Mouse (Mus musculus): ENCODE data around the gene Rnf157.
A peak's percentile ranks its signal among the peaks of the same experiment; 100 is the strongest.
"Not testable (repeated sequence)": the region's sequence is repeated elsewhere in the genome, so short reads cannot be mapped to it uniquely, and the experiment has no call there.

The Rnf157 gene

GRCm38 (mm10) chr11:116418194-116418840 lies 5.5 kb upstream of the Rnf157 start:
- DNase-seq (ENCODE audit: low read depth, low spot score): no peak

DNA sequence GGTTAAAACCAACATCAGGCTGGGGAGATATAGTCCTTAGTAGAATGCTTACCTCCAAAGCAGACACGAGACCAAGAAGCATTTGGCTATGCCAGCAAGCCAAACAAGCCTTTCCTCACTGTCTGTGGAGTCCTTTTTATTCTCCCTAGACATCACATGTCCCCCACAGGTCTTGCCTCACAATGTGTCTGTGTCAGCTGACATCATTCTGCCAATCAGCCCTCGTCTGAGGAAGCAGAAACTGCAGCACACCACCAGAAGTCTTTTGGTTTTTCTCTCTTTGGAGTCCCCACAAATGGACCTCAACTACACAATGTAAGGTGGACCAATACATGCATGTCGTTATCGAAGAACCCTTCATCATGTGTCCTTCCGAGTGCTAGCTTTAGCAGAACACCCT lies 4.2 kb upstream of the Rnf157 start:
- DNase-seq (ENCODE audit: low read depth, low spot score): no peak

DNA sequence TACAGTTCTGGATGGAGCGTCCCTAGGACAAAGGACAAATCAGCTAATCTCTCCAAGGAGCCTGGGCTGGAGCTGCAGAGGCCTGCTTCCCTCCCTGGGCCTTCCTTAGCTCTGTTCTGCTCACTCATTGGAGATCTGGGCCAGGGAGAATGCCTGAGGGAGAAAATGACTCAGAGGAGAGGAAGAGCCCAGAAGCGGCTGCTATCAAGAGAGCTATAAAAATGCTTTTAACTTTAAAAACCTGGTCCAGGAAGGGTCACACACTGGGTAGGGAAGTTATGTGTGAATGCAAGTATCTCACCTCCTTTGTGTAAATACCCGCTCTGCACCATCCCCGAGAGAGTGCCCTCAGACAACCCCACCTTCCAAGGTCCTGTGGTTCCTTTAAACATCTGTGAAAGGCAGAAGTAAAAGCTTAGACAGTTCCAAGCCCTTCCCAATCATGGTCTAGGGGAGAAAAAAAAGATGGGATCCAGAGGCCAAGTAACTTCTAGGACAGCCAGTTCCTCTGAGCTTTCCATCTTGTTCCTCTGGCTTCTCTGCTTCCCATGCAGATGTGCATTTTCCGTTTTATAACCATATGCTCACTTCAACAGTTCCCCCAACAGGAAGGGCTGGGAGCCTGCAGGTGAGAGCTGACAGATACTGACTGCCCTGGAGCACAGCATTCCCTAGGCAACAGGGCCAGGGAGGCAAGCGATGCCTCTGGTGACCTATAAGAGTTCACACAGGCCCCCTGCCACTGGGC lies 3.5 kb upstream of the Rnf157 start:
- no peak for DNase-seq (ENCODE audit: low read depth, low spot score)

- DNase-seq (ENCODE audit: low read depth, low spot score): no peak
These were observed 795 bp upstream of the Rnf157 start for GRCm38 (mm10) chr11:116413631-116414022.

- no peak for DNase-seq (ENCODE audit: low read depth, low spot score)
These were observed 604 bp downstream of the Rnf157 start for GRCm38 (mm10) chr11:116412028-116412827.

GRCm38 (mm10) chr11:116411582-116411981 lies 1.2 kb downstream of the Rnf157 start:
- DNase-seq (ENCODE audit: low read depth, low spot score): no peak

- not testable (repeated sequence) for DNase-seq (ENCODE audit: low read depth, low spot score)
These were observed 2.4 kb downstream of the Rnf157 start for GRCm38 (mm10) chr11:116410415-116410814.

DNA sequence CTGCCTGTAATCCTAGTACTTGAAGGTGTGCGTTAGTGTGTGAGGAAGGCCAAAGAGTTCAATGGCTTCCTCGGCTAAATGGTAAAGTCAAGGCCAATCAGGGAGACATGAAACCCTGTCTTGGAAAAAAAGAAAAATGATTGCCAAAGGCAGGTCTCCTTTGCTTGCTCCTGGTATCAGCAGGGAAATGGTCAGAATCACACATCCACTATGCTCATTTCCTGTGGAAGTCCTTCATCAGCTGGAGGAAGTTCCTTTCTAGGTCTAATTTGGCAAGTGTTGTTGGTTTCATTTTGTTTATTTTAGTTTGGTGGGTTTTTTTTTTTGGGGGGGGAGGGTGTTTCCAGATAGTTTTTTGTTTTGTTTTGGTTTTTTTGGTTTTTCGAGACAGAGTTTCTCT lies 3.8 kb downstream of the Rnf157 start:
- no peak for DNase-seq (ENCODE audit: low read depth, low spot score)

DNA sequence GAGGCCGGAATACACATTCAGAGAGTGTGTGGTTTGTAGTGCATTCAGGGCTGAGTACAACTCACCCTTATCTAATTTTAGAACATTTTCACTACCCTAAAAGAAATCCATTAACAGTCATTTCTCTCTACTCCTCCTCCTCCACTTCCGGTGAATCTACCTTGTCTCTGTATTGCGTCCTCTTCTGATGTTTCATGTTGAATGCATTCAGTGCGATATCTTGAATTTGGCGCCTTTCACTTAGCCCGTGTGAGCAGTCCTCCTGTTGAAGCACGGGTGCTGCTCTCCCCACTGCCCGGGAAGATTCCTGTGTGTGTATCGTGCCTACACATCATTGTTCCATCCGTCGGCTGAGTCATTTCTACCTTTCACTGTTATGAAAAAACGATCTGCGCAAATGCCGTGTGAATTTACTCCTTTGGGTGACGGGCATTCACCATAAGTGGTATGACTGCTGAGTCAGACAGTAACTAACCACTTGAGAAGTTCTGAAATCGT lies 6.6 kb downstream of the Rnf157 start:
- no peak for DNase-seq (ENCODE audit: low read depth, low spot score)

DNA sequence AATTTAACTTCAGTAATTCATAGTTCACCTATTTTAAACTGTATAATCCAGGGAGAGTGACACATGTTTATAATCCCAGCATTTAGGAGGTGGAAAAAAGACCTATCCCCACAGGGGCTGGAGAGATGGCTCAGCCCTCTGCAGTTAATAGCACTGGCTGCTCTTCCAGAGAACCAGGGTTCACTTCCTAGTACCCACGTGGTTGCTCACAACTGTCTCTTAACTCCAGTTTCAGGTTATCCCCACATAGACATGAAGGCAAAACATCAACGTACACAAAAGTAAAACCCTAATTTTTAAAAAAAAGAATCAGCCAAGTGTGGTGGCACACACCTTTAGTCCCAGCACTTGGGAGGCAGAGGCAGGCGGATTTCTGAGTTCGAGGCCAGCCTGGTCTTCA lies 7.2 kb downstream of the Rnf157 start:
- no peak for DNase-seq (ENCODE audit: low read depth, low spot score)

DNA sequence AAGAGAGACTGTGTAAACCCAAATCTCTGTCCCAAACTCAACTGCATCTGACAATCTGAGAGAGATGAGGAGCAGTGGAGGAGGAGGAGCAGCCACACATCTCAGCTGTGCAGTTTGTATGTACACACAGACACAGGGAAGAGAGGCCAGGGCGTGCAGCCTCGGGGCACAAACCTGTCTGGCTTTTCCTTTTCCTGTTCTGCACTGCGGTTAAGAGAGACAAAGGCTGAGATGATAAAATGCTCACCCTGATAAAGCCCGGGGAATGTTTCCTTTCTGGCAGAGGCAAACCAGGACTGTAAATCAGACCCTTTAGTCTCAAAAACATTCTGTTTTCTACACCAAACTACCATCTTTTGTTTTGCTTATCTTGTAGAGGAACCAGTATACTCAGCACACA lies 12.3 kb downstream of the Rnf157 start:
- DNase-seq (ENCODE audit: low read depth, low spot score): no peak

- DNase-seq (ENCODE audit: low read depth, low spot score): no peak
These were observed 14.5 kb downstream of the Rnf157 start for GRCm38 (mm10) chr11:116398348-116398677.

GRCm38 (mm10) chr11:116397517-116398347 lies 15.1 kb downstream of the Rnf157 start:
- DNase-seq (ENCODE audit: low read depth, low spot score): no peak

GRCm38 (mm10) chr11:116396934-116397330 lies 15.9 kb downstream of the Rnf157 start:
- DNase-seq (ENCODE audit: low read depth, low spot score): no peak

DNA sequence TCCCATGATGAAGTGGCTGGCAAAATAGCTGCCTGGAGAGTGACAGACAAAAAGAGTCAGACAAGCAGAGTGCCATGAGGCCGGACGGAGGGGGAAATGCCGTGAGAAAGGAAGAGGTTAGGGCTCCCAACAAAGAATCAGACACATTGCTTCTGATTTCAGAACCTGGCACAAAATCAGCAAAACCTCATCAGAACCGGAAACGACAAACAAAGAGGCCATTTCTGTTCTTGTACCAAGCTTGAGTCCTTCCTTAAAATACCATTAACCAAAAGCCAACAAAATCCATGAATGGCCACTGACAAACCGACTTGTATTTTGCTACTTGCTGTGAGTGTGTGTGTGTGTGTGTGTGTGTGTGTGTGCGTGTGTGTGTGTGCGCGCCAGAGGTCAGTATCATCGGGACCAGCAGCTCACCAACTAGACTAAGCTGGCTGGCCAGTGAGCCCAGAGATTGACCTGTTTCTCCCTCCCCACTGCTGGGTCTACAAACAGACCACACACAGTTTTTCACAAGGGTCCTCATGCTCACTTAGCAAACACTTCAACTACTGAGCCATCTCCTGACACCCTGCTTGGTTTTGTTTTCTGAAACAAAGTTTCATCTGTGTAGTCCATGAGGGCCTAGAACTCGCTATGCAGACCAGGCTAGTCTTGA lies 16.4 kb downstream of the Rnf157 start:
- DNase-seq (ENCODE audit: low read depth, low spot score): no peak

DNA sequence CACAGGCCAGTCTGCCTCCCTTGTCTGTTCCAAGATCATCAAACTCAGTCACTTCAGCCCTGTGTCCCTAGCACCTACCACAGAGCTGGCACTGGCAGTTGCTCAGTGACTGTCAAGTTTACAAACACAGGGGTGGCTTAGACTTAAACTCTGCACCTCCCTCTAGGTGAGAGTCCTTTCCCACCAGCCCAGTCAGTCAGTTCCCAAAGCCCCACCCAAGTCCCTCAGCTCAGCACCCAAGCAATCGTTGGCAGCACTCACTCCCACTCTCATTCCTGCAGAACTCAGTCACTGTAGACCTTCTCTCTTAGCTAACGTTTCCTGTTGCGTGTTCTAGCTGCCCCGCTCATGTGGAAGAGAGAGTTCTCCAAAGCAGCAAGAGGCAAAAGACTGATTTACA lies 18.1 kb downstream of the Rnf157 start:
- DNase-seq (ENCODE audit: low read depth, low spot score): no peak

GRCm38 (mm10) chr11:116388841-116389480 lies 23.9 kb downstream of the Rnf157 start:
- DNase-seq (ENCODE audit: low read depth, low spot score): peak; percentile 52

- no peak for DNase-seq (ENCODE audit: low read depth, low spot score)
These were observed 25.5 kb downstream of the Rnf157 start for GRCm38 (mm10) chr11:116387086-116388071.

- no peak for DNase-seq (ENCODE audit: low read depth, low spot score)
These were observed 26.8 kb downstream of the Rnf157 start for GRCm38 (mm10) chr11:116385999-116386398.

Data from retina, postnatal 7 days (tissue).